Mouse (Mus musculus): Measurements from ENCODE around the gene Elane. TPM values are rescaled to one million over a fixed set of nuclear protein-coding genes. Genes with fewer than 3 reads are reported as not detected.
A peak's percentile ranks its signal among the peaks of the same experiment; 100 is the strongest.

The Elane gene
- polyA plus RNA-seq, 1 experiment from 2014 or later, result 0.47 TPM

DNA sequence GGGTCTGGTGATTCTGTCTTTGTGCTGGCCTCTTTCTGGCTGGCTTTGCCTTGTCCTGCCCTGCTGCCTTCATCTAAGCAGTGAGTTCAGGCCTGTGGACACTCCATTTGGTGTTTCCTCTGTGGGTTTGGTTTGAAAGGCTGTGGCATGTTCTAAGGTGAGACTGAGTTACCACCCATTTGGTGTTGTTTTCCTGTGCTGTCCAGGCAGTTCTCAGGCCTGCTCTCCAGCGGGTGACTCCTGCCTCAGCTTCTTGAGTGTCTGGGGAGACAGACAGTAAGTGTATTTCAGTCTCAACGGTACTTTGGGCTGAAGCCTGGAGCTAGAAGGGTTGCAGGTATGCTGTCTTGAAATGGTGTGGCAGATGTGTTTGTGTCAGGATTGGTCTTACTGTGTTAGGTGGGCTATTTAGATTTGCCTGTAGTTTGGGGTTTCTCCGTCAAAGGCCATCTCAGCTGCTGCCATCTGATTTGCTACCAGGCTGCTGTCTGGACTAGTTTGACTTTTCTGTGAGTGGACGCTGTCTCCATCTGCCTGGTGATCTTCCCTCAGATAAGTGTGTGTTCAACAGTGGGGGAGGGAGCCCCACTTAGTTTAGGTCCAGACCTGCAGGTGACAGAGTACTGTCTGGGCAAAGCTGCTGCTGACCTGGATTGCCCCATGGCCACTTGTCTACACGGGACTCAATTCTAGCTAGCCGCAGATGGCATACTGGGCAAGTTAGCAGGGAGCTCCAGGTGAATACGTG lies 29.2 kb upstream of the Elane start:
- Histone ChIP-seq H3K9me3 (ENCODE audit: control insufficient read depth, low read length) (no peaks in the 10 kb centered on the region), H3K4me2 (replicated peaks) (peak overlapping the region; percentile 98), H3K27me3 (ENCODE audit: control insufficient read depth, insufficient read depth, low read length) (no peaks in the 10 kb centered on the region), H3K4me1 (replicated peaks; ENCODE audit: control insufficient read depth, insufficient read depth, low read length) (peaks cover 52% of the 10 kb centered on the region), H3K4me3 (replicated peaks; ENCODE audit: low read length) (peak overlapping the region; percentile 95), H3K27ac (peak overlapping the region; percentile 29), H3K36me3 (replicated peaks; ENCODE audit: control insufficient read depth, insufficient read depth) (peaks cover 55% of the 10 kb centered on the region), H3K9ac (peak overlapping the region; percentile 98)
- no peak for DNase-seq (ENCODE audit: low spot score)
- 54% methylated on average over 7 of the region's 7 CpGs for WGBS
- no peak for ATAC-seq (ENCODE audit: low FRiP score)

DNA sequence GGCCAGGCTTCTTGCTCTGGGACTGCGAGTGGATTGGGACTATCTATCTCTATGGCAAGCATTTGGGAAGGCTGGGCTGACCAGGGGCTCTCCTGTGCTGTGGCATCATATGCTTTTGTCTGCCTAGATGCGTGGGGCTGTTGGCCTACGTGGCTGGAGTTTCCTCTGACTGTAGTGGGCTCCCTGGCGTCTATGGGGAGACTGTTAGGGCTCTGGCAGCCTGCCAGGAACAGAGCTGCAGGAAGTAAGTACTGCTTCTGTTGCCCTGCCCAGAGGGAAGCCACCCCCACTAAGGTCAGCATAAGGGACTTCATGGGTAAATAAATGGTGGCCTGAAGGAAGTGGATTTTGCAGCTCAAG lies 28.6 kb upstream of the Elane start:
- no peaks in the 10 kb centered on the region for H3K9me3 ChIP-seq (ENCODE audit: control insufficient read depth, low read length)
- H3K27me3 ChIP-seq (ENCODE audit: control insufficient read depth, insufficient read depth, low read length), result no peaks in the 10 kb centered on the region
- H3K4me3 ChIP-seq (replicated peaks; ENCODE audit: low read length), result peak overlapping the region; percentile 95
- DNase-seq (ENCODE audit: low spot score), result no peak
- WGBS, result 21% methylated on average over 4 of the region's 4 CpGs
- ATAC-seq (ENCODE audit: low FRiP score), result no peak
- peak overlapping the region; percentile 98 for H3K4me2 ChIP-seq (replicated peaks)
- H3K27ac ChIP-seq, result peak overlapping the region; percentile 29; the same call in 1 of the 2 replicates
- peaks cover 47% of the 10 kb centered on the region for H3K4me1 ChIP-seq (replicated peaks; ENCODE audit: control insufficient read depth, insufficient read depth, low read length)
- H3K36me3 ChIP-seq (replicated peaks; ENCODE audit: control insufficient read depth, insufficient read depth), result peaks cover 61% of the 10 kb centered on the region
- peak overlapping the region; percentile 98 for H3K9ac ChIP-seq

DNA sequence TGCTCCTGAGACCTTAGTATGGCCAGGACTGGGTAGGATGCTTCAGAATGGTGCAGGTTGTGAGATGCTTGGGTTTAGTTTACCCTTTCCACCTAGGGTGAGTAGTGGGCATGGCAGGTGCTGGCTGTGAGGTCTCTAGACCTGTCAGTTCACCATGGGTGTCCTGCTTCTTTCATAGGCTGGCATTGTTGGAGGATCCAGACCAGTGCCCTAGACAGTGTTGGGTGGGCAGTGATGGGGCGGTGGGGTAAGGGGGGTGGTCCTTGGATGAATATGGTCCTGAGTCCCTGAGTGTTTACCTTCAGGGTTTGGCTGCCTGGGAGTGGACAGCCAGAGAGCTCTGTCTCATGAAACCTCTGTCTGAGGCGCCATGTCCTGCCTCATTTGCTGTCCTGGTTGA lies 28.2 kb upstream of the Elane start:
- peak overlapping the region; percentile 95 for H3K4me3 ChIP-seq (replicated peaks; ENCODE audit: low read length)
- peak overlapping the region; percentile 98 for H3K4me2 ChIP-seq (replicated peaks)
- no peak for ATAC-seq (ENCODE audit: low FRiP score)
- no peaks in the 10 kb centered on the region for H3K27me3 ChIP-seq (ENCODE audit: control insufficient read depth, insufficient read depth, low read length)
- no peak for DNase-seq (ENCODE audit: low spot score)
- peak overlapping the region; percentile 98; the same call in 1 of the 2 replicates for H3K9ac ChIP-seq
- H3K36me3 ChIP-seq (replicated peaks; ENCODE audit: control insufficient read depth, insufficient read depth), result peaks cover 65% of the 10 kb centered on the region
- WGBS, result 78% methylated on average over 2 of the region's 2 CpGs
- peak overlapping the region; percentile 29; the same call in 1 of the 2 replicates for H3K27ac ChIP-seq
- peaks cover 42% of the 10 kb centered on the region for H3K4me1 ChIP-seq (replicated peaks; ENCODE audit: control insufficient read depth, insufficient read depth, low read length)
- no peaks in the 10 kb centered on the region for H3K9me3 ChIP-seq (ENCODE audit: control insufficient read depth, low read length)

DNA sequence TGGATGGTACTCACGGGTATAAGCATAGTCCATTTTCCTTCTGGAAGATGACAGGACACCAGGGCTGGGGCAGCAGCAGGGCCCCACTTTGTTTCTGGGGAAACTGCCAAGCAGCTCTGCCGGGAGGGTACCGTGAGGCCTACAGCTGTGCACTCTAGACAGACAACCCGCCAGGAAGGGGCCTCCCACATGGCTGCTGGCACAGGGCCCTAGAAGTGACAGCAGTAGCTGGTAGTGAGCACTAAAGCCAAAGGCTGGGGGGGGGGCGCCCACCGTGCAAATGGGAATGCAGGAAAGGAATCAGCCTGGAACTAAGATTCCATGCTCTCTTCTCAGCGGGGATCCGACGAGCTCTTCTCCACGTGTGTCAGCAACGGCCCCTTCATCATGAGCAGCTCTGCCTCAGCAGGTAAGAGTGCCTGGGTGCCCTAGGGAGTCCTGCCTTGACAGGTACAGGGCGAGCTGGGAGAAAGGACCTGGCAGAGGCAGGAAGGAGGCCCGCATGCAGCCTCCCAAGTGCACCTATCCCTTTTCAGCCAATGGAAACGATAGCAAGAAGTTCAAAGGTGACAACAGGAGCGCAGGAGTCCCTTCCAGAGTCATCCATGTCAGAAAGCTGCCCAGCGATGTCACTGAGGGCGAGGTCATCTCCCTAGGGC lies 27.5 kb upstream of the Elane start:
- no peaks in the 10 kb centered on the region for H3K27me3 ChIP-seq (ENCODE audit: control insufficient read depth, insufficient read depth, low read length)
- no peaks in the 10 kb centered on the region for H3K9me3 ChIP-seq (ENCODE audit: control insufficient read depth, low read length)
- WGBS, result 47% methylated on average over 17 of the region's 17 CpGs
- H3K9ac ChIP-seq, result 0 out of 2 replicates have a peak overlapping the region, but pooled peaks have one; percentile 98
- H3K27ac ChIP-seq, result peak overlapping the region; percentile 29; the same call in 1 of the 2 replicates
- peaks cover 72% of the 10 kb centered on the region for H3K36me3 ChIP-seq (replicated peaks; ENCODE audit: control insufficient read depth, insufficient read depth)
- H3K4me1 ChIP-seq (replicated peaks; ENCODE audit: control insufficient read depth, insufficient read depth, low read length), result peaks cover 39% of the 10 kb centered on the region
- no peak for ATAC-seq (ENCODE audit: low FRiP score)
- DNase-seq (ENCODE audit: low spot score), result peak; percentile 69
- 0 out of 2 replicates have a peak overlapping the region, but pooled peaks have one; percentile 95 for H3K4me3 ChIP-seq (replicated peaks; ENCODE audit: low read length)
- peak overlapping the region; percentile 98 for H3K4me2 ChIP-seq (replicated peaks)

DNA sequence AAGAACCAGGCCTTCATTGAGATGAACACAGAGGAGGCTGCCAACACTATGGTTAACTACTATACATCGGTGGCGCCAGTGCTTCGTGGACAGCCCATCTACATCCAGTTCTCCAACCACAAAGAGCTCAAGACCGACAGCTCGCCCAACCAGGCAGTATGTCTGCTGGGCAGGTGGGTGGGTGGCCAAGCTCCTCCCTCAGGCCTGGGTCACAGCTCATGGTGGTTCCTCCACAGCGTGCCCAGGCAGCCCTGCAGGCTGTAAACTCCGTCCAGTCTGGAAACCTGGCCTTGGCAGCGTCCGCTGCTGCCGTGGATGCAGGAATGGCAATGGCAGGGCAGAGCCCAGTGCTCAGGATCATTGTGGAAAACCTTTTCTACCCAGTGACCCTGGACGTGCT lies 26.9 kb upstream of the Elane start:
- Histone ChIP-seq H3K36me3 (replicated peaks; ENCODE audit: control insufficient read depth, insufficient read depth) (peaks cover 78% of the 10 kb centered on the region), H3K4me3 (replicated peaks; ENCODE audit: low read length) (no peak overlapping the region), H3K9ac (no peak overlapping the region), H3K27ac (no peak overlapping the region), H3K9me3 (ENCODE audit: control insufficient read depth, low read length) (no peaks in the 10 kb centered on the region), H3K4me1 (replicated peaks; ENCODE audit: control insufficient read depth, insufficient read depth, low read length) (peaks cover 39% of the 10 kb centered on the region), H3K27me3 (ENCODE audit: control insufficient read depth, insufficient read depth, low read length) (no peaks in the 10 kb centered on the region), H3K4me2 (replicated peaks) (peak overlapping the region; percentile 98; the same call in 1 of the 2 replicates)
- ATAC-seq (ENCODE audit: low FRiP score), result no peak
- WGBS, result 78% methylated on average over 11 of the region's 11 CpGs
- DNase-seq (ENCODE audit: low spot score), result no peak

DNA sequence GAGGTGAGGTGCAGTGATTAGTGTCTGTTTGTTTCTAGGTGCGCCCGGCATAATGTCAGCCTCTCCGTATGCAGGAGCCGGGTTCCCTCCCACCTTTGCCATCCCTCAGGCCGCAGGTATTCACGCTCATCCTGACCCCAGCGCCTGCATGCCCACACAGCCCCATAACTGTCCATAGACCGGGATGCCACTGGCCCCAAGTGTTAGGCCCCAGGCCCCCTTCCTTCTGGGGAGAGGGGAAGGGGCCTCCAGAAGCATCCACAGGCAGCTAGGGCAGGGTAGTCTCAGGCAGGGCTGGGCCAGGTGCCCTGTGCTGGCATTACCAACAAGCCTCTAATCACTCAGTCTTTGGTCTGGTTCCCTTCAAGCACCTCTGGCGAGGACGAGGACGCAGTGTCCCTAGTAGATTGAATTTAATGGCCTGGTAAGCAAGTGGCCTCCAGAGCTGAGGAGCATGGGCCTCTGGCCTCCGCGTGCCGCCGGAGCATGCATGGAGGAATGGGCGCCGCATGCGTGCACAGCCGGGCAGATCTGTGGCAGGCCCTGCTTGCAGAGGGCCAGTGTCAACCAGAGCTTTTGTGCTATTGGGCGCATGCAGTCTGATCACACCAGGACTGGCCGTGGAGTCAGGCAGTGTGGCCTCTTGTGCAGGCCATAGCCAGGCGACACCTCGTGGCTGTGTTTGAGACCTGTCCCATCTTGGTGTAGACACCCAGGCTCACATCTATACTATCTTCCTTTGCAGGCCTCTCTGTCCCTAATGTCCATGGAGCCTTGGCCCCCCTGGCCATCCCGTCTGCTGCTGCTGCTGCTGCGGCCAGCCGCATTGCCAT lies 25.8 kb upstream of the Elane start:
- no peaks in the 10 kb centered on the region for H3K9me3 ChIP-seq (ENCODE audit: control insufficient read depth, low read length)
- no peaks in the 10 kb centered on the region for H3K27me3 ChIP-seq (ENCODE audit: control insufficient read depth, insufficient read depth, low read length)
- DNase-seq (ENCODE audit: low spot score) (no peak), ATAC-seq (ENCODE audit: low FRiP score) (no peak)
- H3K36me3 ChIP-seq (replicated peaks; ENCODE audit: control insufficient read depth, insufficient read depth), result peaks cover 89% of the 10 kb centered on the region
- WGBS, result 92% methylated on average over 26 of the region's 26 CpGs
- H3K4me3 ChIP-seq (replicated peaks; ENCODE audit: low read length), result no peak overlapping the region
- H3K27ac ChIP-seq, result no peak overlapping the region
- H3K9ac ChIP-seq, result no peak overlapping the region
- H3K4me2 ChIP-seq (replicated peaks), result no peak overlapping the region
- peaks cover 41% of the 10 kb centered on the region for H3K4me1 ChIP-seq (replicated peaks; ENCODE audit: control insufficient read depth, insufficient read depth, low read length)

DNA sequence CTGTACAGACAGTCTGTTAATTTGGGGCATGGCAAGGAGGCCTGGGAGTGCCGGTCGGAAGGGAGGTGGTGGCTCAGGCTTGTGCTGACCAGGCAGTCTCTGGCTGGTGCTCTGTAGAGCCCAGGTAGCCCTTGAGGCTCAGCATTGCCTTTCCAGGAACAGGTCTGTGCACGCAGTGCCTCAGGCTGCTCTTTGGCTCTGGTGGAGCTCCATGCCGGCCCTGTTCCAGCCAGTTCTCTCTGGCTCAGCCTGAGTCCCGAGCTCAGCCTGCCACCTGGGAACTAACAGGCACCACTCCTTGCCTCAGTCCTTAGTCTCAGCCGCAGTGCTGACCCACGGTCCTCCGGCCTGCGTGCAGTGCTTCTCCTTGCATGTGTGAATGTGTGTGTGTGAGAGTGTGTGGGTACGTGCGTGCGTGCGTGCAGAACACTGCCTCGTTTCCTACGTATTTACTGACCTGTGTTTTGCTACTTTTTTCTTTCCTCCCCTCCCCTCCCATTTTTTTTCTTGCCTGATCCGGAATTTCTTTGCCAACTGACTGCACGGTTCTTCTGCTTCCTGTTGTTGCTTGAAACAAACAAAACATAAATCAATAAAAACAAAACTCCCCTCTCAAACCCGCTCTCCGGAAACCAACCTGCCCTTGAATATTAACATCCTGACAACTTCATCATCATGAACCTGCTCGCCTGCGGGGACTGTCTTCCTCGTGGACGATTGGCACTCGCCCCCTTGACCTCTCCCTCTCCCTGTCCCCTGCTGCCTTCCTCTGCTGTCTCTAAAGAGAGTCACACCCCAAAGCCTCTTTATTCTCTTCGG lies 24.6 kb upstream of the Elane start:
- ATAC-seq (ENCODE audit: low FRiP score), result no peak
- Histone ChIP-seq H3K9me3 (ENCODE audit: control insufficient read depth, low read length) (no peaks in the 10 kb centered on the region), H3K4me1 (replicated peaks; ENCODE audit: control insufficient read depth, insufficient read depth, low read length) (peaks cover 31% of the 10 kb centered on the region), H3K27me3 (ENCODE audit: control insufficient read depth, insufficient read depth, low read length) (no peaks in the 10 kb centered on the region), H3K36me3 (replicated peaks; ENCODE audit: control insufficient read depth, insufficient read depth) (peaks cover 98% of the 10 kb centered on the region), H3K9ac (no peak overlapping the region), H3K4me3 (replicated peaks; ENCODE audit: low read length) (no peak overlapping the region), H3K4me2 (replicated peaks) (no peak overlapping the region), H3K27ac (no peak overlapping the region)
- 78% methylated on average over 25 of the region's 25 CpGs for WGBS
- DNase-seq (ENCODE audit: low spot score), result no peak

DNA sequence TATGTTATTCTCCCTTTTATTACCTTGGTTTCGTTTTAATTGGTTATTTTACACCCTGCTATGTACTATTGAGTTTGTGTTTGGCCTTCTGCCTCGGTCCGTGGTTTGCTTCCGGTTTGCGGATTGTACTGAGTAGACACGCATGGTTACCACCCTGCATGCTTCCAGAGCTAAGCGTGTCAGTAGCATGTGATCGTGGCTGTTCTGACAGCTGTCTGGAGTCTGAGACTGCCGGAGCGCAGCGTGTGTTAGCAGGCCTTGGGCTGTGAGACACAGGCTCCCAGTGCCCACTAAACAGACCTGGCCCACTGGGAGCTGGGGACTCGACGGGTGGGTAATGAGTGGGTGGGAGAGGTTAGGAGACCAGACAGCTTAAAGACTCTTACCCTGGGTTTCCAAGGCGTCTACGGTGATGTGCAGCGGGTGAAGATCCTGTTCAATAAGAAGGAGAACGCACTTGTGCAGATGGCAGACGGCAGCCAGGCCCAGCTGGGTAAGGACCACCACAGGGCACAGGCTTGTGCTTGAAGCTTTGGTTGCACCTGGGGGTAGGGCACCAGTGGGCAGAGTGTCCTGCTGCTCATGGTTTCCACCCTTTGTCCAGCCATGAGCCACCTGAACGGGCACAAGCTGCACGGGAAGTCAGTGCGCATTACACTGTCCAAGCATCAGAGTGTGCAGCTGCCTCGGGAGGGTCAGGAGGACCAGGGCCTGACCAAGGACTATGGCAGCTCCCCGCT lies 23.8 kb upstream of the Elane start:
- Histone ChIP-seq H3K36me3 (replicated peaks; ENCODE audit: control insufficient read depth, insufficient read depth) (peaks cover 98% of the 10 kb centered on the region), H3K9ac (no peak overlapping the region), H3K4me1 (replicated peaks; ENCODE audit: control insufficient read depth, insufficient read depth, low read length) (peaks cover 23% of the 10 kb centered on the region), H3K27ac (no peak overlapping the region), H3K4me3 (replicated peaks; ENCODE audit: low read length) (no peak overlapping the region), H3K4me2 (replicated peaks) (no peak overlapping the region), H3K27me3 (ENCODE audit: control insufficient read depth, insufficient read depth, low read length) (no peaks in the 10 kb centered on the region), H3K9me3 (ENCODE audit: control insufficient read depth, low read length) (no peaks in the 10 kb centered on the region)
- 75% methylated on average over 23 of the region's 23 CpGs for WGBS
- ATAC-seq (ENCODE audit: low FRiP score) (no peak), DNase-seq (ENCODE audit: low spot score) (no peak)
